Comparison of ENCODE assay signal across 9 mouse cellular contexts in the genomic region with DNA sequence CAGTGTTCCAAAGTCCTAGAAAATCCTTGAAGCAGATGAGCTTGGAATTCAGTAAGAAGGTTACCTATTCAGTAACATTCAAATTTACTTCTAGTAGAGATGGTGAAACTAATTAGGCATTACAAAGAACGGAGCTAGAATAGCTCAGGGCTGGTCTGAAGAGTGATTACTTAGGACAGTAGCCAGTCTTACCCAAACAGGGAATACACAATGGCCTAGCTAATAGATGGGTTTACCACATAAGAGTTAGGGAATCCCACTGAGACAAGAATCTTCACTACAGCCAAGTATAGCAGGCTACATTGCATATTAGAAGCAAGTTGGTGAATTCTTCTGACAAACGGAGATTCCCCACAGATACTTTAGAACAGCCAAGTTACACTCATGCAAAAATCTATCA. TPM values are rescaled to one million over a fixed set of nuclear protein-coding genes. Genes with fewer than 3 reads are reported as not detected.
"Had no signal": no experiment of that assay in that cellular context is flagged by ENCODE, and none has a peak within 500 bp of the region (broad histone marks: within the 10 kb centered on the region; RNA-seq: fewer than 3 reads in every experiment).

No protein-coding gene starts in this region.

RNA-seq across cellular contexts. Expression of a gene that starts 4.5 kb away (rescaled TPM):
- total RNA-seq: neutrophil, adult 5-6 weeks had no signal
- polyA plus RNA-seq: neural tube, embryonic 14.5 days; neural tube, embryonic 15.5 days; small intestine, adult 2 months; spleen, adult 2 months; stomach, embryonic 14.5 days; thymus, adult 2 months; urinary bladder, adult 2 months had no signal

RNA-seq across cellular contexts. Expression of a gene that starts 15.6 kb away (rescaled TPM):
- total RNA-seq: neutrophil, adult 5-6 weeks had no signal
- polyA plus RNA-seq: neural tube, embryonic 14.5 days; neural tube, embryonic 15.5 days; small intestine, adult 2 months; spleen, adult 2 months; stomach, embryonic 14.5 days; testis, adult 2 months had no signal

RNA-seq across cellular contexts. Expression of a gene that starts 21.7 kb away (rescaled TPM):
- polyA plus RNA-seq: neural tube, embryonic 14.5 days; small intestine, adult 2 months; spleen, adult 2 months; testis, adult 2 months; thymus, adult 2 months; urinary bladder, adult 2 months had no signal

RNA-seq across cellular contexts. Expression of a gene that starts 49.1 kb away (rescaled TPM):
- polyA plus RNA-seq: neural tube, embryonic 14.5 days; small intestine, adult 2 months; thymus, adult 2 months; urinary bladder, adult 2 months had no signal
